Comparison of ENCODE assay signal across 8 mouse cellular contexts in genomic region chr8:84003612-84004246, GRCm38 (mm10). TPM values are rescaled to one million over a fixed set of nuclear protein-coding genes. Genes with fewer than 3 reads are reported as not detected.
A peak's percentile ranks its signal among the peaks of the same experiment; 100 is the strongest.
DNase-seq lines count a peak whose midpoint lies in the region; ATAC-seq and TF ChIP-seq lines count a peak whose summit lies in the region.

No protein-coding gene starts in this region.

- dilution Hi-C loops in CH12.LX (cut with MboI; ENCODE audit: extremely low pct_ligation_motif_present, extremely low pct_unique_long_range_greater_than_20kb, low sequenced_read_pairs), result no loop called here

- TF ChIP-seq EP300 in CH12.LX (IDR thresholded peaks at IDR 0.05; ENCODE audit: low read length), result no peak

- TF ChIP-seq CTCF in CH12.LX (conservative IDR thresholded peaks at IDR 0.05 in 1 of 2, IDR thresholded peaks at IDR 0.05 in 1 of 2; ENCODE audit: low read depth in 2 of 2, low read length in 2 of 2), result no peak

- H3K4me3 ChIP-seq in CH12.LX (replicated peaks in 1 of 3; ENCODE audit: low read depth in 2 of 3, low read length in 2 of 3, poor library complexity in 1 of 3), result peak overlapping the region; percentile 55 to 58 (median 55)
- H3K4me3 ChIP-seq in forebrain, embryonic 16.5 days (replicated peaks; ENCODE audit: low read length), result peak overlapping the region; percentile 70
- peak overlapping the region; percentile 66; the same call in 1 of the 2 replicates for H3K4me3 ChIP-seq in liver, embryonic 15.5 days (replicated peaks)

- intact Hi-C loops in left cerebral cortex, postnatal 25 days (cut with DNase I), result no loop called here

- H3K9me3 ChIP-seq in CH12.LX (replicated peaks; ENCODE audit: low read length), result no peaks in the 10 kb centered on the region
- no peaks in the 10 kb centered on the region for H3K9me3 ChIP-seq in forebrain, embryonic 16.5 days (ENCODE audit: control insufficient read depth, low read length)
- H3K9me3 ChIP-seq in liver, embryonic 15.5 days (replicated peaks), result no peaks in the 10 kb centered on the region

- no peak for TF ChIP-seq RAD21 in CH12.LX (IDR thresholded peaks at IDR 0.05; ENCODE audit: low read depth, low read length)

- TF ChIP-seq POLR2A in CH12.LX (IDR thresholded peaks at IDR 0.05; ENCODE audit: low read depth, low read length), result no peak

- in situ Hi-C loops in CH12.LX (cut with MboI; ENCODE audit: low pct_ligation_motif_present, low pct_unique_long_range_greater_than_20kb, low sequenced_read_pairs), result no loop called here

- DNase-seq in heart, adult 11 months, result peak; percentile 92
- DNase-seq in heart, adult 8-10 months (ENCODE audit: low spot score), result no peak
- DNase-seq in CH12.LX (ENCODE audit: extremely low read depth), result no peak
- DNase-seq in spleen, postnatal 4 days (ENCODE audit: low spot score in 2 of 2), result no peak
- no peak for DNase-seq in left cerebral cortex, postnatal 25 days (ENCODE audit: low spot score in 2 of 2)
- DNase-seq in thymus, postnatal 4 days, result no peak

- H3K36me3 ChIP-seq in CH12.LX (replicated peaks in 1 of 2; ENCODE audit: control insufficient read depth in 1 of 2, insufficient read depth in 1 of 2, low read length in 1 of 2), result peaks cover 14 to 43% of the 10 kb centered on the region in 2 experiments
- no peaks in the 10 kb centered on the region for H3K36me3 ChIP-seq in forebrain, embryonic 16.5 days (ENCODE audit: control insufficient read depth, insufficient read depth)
- H3K36me3 ChIP-seq in liver, embryonic 15.5 days (replicated peaks), result peaks cover 42% of the 10 kb centered on the region

- H3K79me2 ChIP-seq in CH12.LX (replicated peaks; ENCODE audit: control insufficient read depth, extremely low read depth, insufficient read depth, poor library complexity, severe bottlenecking), result peaks cover 3% of the 10 kb centered on the region; the same call in 1 of the 2 replicates

- peak overlapping the region; percentile 21 for H3K4me2 ChIP-seq in CH12.LX (ENCODE audit: insufficient read depth, low read depth, poor library complexity, severe bottlenecking)
- H3K4me2 ChIP-seq in forebrain, embryonic 16.5 days (ENCODE audit: low read length), result peak overlapping the region; percentile 92
- peak overlapping the region; percentile 96 for H3K4me2 ChIP-seq in liver, embryonic 15.5 days

- H3K4me1 ChIP-seq in CH12.LX (ENCODE audit: control insufficient read depth in 1 of 2, insufficient read depth in 2 of 2), result peaks cover 18 to 36% of the 10 kb centered on the region in 2 experiments
- peaks cover 30% of the 10 kb centered on the region for H3K4me1 ChIP-seq in forebrain, embryonic 16.5 days (replicated peaks; ENCODE audit: control insufficient read depth, insufficient read depth, low read length)
- H3K4me1 ChIP-seq in liver, embryonic 15.5 days (replicated peaks), result peaks cover 58% of the 10 kb centered on the region

- H3K27ac ChIP-seq in CH12.LX (ENCODE audit: insufficient read depth, low read depth), result 0 out of 2 replicates have a peak overlapping the region, but pooled peaks have one; percentile 13
- no peak overlapping the region for H3K27ac ChIP-seq in forebrain, embryonic 16.5 days (ENCODE audit: low read length)
- H3K27ac ChIP-seq in liver, embryonic 15.5 days (replicated peaks), result peak overlapping the region; percentile 78

- no peaks in the 10 kb centered on the region for H3K27me3 ChIP-seq in CH12.LX (replicated peaks)
- peaks cover 4% of the 10 kb centered on the region; the same call in 1 of the 2 replicates for H3K27me3 ChIP-seq in forebrain, embryonic 16.5 days (replicated peaks; ENCODE audit: control insufficient read depth, insufficient read depth, low read length)
- H3K27me3 ChIP-seq in liver, embryonic 15.5 days, result no peaks in the 10 kb centered on the region

- ATAC-seq in forebrain, embryonic 16.5 days, result no peak
- ATAC-seq in liver, embryonic 15.5 days (ENCODE audit: insufficient read depth), result no peak

- 79% methylated on average over 6 of the region's 6 CpGs for WGBS in forebrain, embryonic 16.5 days
- 69% methylated on average over 6 of the region's 6 CpGs for WGBS in liver, embryonic 15.5 days (ENCODE audit: insufficient replicate concordance)

- H3K9ac ChIP-seq in CH12.LX (ENCODE audit: insufficient read depth, low read depth), result peak overlapping the region; percentile 45
- peak overlapping the region; percentile 78 for H3K9ac ChIP-seq in forebrain, embryonic 16.5 days (replicated peaks; ENCODE audit: low read depth, low read length)
- H3K9ac ChIP-seq in liver, embryonic 15.5 days, result peak overlapping the region; percentile 63; the same call in 1 of the 2 replicates

TF ChIP-seq in CH12.LX, 34 proteins besides CTCF, POLR2A, EP300 and RAD21:
- TF ChIP-seq ZNF384 (IDR thresholded peaks at IDR 0.05; ENCODE audit: low read depth, low read length) (peak; percentile 59), MAFK (IDR thresholded peaks at IDR 0.05; ENCODE audit: insufficient replicate concordance, low read length) (no peak)

RNA-seq across cellular contexts. Expression of gene 1700067K01Rik, which starts 2.4 kb away (rescaled TPM):
- under 1 TPM in 3 of 4 experiments, not detected in 1; 0.25 to 0.50 (median 0.33) TPM for total RNA-seq in heart, adult 8-10 months (2022)
- total RNA-seq in CH12.LX (2012; rRNA removed) (0.38 and 0.80 TPM in 2 replicates), CH12.LX (2014; rRNA removed) (not detected in 2 replicates)
- 0.55 and 0.67 TPM in 2 replicates for polyA plus RNA-seq in CH12.LX (2012; ENCODE audit: insufficient read length, low read depth)
- 1.1 and 1.3 TPM in 2 replicates for polyA plus RNA-seq in forebrain, embryonic 16.5 days (2015; fragmentation: Nextera tagmentation; extraction: Ambion mirVana)
- 0.58 and 0.61 TPM in 2 replicates for polyA plus RNA-seq in liver, embryonic 15.5 days (2015; fragmentation: Nextera tagmentation; extraction: Ambion mirVana)
- total RNA-seq in left cerebral cortex, postnatal 25 days (2021), result under 1 TPM; 0.37 to 0.62 TPM

RNA-seq across cellular contexts. Expression of gene Samd1, which starts 6.3 kb away (rescaled TPM):
- total RNA-seq in heart, adult 8-10 months (2022), result 10 to 100 TPM; 26.4 to 28.5 (median 27.2) TPM
- total RNA-seq in CH12.LX (2012; rRNA removed) (54.5 and 62.6 TPM in 2 replicates), CH12.LX (2014; rRNA removed) (37.4 and 42.3 TPM in 2 replicates)
- polyA plus RNA-seq in CH12.LX (2012; ENCODE audit: insufficient read length, low read depth), result 38.9 and 42.1 TPM in 2 replicates
- 8.1 and 9.7 TPM in 2 replicates for polyA plus RNA-seq in forebrain, embryonic 16.5 days (2015; fragmentation: Nextera tagmentation; extraction: Ambion mirVana)
- 5.8 and 6.9 TPM in 2 replicates for polyA plus RNA-seq in liver, embryonic 15.5 days (2015; fragmentation: Nextera tagmentation; extraction: Ambion mirVana)
- 10 to 100 TPM; 40.7 to 46.8 TPM for total RNA-seq in left cerebral cortex, postnatal 25 days (2021)

RNA-seq across cellular contexts. Expression of gene 2210011C24Rik, which starts 8.2 kb away (rescaled TPM):
- 1 to 10 TPM; 1.6 to 4.0 (median 3.2) TPM for total RNA-seq in heart, adult 8-10 months (2022)
- not detected in 2 replicates for total RNA-seq in CH12.LX (2012; rRNA removed)
- not detected in 2 replicates for total RNA-seq in CH12.LX (2014; rRNA removed)
- not detected in 2 replicates for polyA plus RNA-seq in CH12.LX (2012; ENCODE audit: insufficient read length, low read depth)
- polyA plus RNA-seq in forebrain, embryonic 16.5 days (2015; fragmentation: Nextera tagmentation; extraction: Ambion mirVana), result not detected in 2 replicates
- polyA plus RNA-seq in liver, embryonic 15.5 days (2015; fragmentation: Nextera tagmentation; extraction: Ambion mirVana), result not detected in 2 replicates
- total RNA-seq in left cerebral cortex, postnatal 25 days (2021), result 1 to 10 TPM; 1.3 to 2.1 TPM

RNA-seq across cellular contexts. Expression of gene Palm3, which starts 17.5 kb away (rescaled TPM):
- total RNA-seq in heart, adult 8-10 months (2022), result under 1 TPM; 0.11 to 0.41 (median 0.23) TPM
- total RNA-seq in CH12.LX (2012; rRNA removed) (0.13 TPM in 2 replicates), CH12.LX (2014; rRNA removed) (0.12 and 0.16 TPM in 2 replicates)
- polyA plus RNA-seq in CH12.LX (2012; ENCODE audit: insufficient read length, low read depth), result 0.44 and 0.77 TPM in 2 replicates
- 2.0 and 3.0 TPM in 2 replicates for polyA plus RNA-seq in forebrain, embryonic 16.5 days (2015; fragmentation: Nextera tagmentation; extraction: Ambion mirVana)
- 0.15 and 0.23 TPM in 2 replicates for polyA plus RNA-seq in liver, embryonic 15.5 days (2015; fragmentation: Nextera tagmentation; extraction: Ambion mirVana)
- total RNA-seq in left cerebral cortex, postnatal 25 days (2021), result 1 to 10 TPM; 1.2 to 1.4 TPM

RNA-seq across cellular contexts. Expression of gene Prkaca, which starts 30.9 kb away (rescaled TPM):
- total RNA-seq in heart, adult 8-10 months (2022), result 100 to 1,000 TPM; 314 to 382 (median 360) TPM
- total RNA-seq in CH12.LX (2012; rRNA removed) (16.9 and 18.5 TPM in 2 replicates), CH12.LX (2014; rRNA removed) (14.0 and 14.7 TPM in 2 replicates)
- polyA plus RNA-seq in CH12.LX (2012; ENCODE audit: insufficient read length, low read depth), result 23.4 and 27.3 TPM in 2 replicates
- 164 TPM in 2 replicates for polyA plus RNA-seq in forebrain, embryonic 16.5 days (2015; fragmentation: Nextera tagmentation; extraction: Ambion mirVana)
- polyA plus RNA-seq in liver, embryonic 15.5 days (2015; fragmentation: Nextera tagmentation; extraction: Ambion mirVana), result 51.2 and 51.5 TPM in 2 replicates
- 100 to 1,000 TPM; 250 to 258 TPM for total RNA-seq in left cerebral cortex, postnatal 25 days (2021)

Comparison
In these comparisons a context has a peak if more than half of its experiments do, and no peak if none do; other contexts are left out.
1. H3K4me2 ChIP-seq: peak in every context shown above with its lines; median percentile 96 in liver, embryonic 15.5 days; 92 in forebrain, embryonic 16.5 days; 21 in CH12.LX.